Mouse (Mus musculus) large intestine, adult 2 months (tissue): Measurements from ENCODE around the gene Slc17a2. TPM values are rescaled to one million over a fixed set of nuclear protein-coding genes. Genes with fewer than 3 reads are reported as not detected.
A peak's percentile ranks its signal among the peaks of the same experiment; 100 is the strongest.
"Not testable (repeated sequence)": the region's sequence is repeated elsewhere in the genome, so short reads cannot be mapped to it uniquely, and the experiment has no call there.

Experiments
- DNase-seq: peaks from one replicate; pipeline ENCODE4 v3.0.0-alpha.2; 2012; ENCODE audit warnings: low read depth, low spot score
- WGBS: fragments of 180-500 bp; shearing (Covaris S2); methylation state at CpG from one replicate; pipeline ENCODE4 v1.1.7; 2018; 5-methylcytosine and 5-hydroxymethylcytosine counted together
- polyA plus RNA-seq: library from polyadenylated mRNA; depleted of rRNA; stranded (reverse); fragments of >200 nt; gene quantifications from 2 replicates; pipeline ENCODE4 v1.2.3, GENCODE M21; 2012; rRNA removed

Gene Slc17a2
- polyA plus RNA-seq, result 0.07 TPM in 1 of 2 replicates, not detected in the other

DNA sequence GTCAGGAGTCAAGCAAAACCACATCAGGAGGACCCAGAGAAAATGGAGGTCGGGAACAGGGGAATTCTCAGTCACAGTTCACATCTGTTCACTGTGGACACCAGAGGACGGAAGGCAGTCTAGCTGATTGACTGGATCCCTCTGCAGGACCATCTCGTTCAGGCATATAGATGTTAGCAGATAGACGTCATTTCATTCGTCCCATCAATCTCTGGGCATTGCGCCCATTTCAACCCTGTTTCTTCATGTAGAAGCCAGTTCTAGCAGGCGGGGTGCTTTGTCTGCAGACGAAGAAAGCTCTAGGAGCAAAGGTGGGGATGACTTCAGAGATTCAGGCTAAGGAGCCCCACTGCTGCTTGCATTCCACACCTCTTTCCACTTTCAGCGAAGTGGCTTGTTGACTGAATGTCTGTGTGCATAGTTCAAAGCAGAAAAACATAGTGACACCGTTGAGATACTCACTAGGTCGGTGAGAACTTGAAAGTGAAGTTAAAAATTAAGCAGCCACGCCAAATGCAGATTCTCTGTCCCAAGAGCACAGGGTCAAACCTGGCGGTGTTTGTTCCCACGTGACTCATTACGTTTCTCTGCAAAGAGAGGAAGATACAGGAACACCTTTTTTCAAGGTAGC lies at the start of gene Slc17a2:
Gene Slc17a2, plus strand, starts transcription at position 572 of the 631 bp plus-strand sequence.
- peak; percentile 43 for DNase-seq
- 35% methylated on average over 15 of the region's 15 CpGs for WGBS

DNA sequence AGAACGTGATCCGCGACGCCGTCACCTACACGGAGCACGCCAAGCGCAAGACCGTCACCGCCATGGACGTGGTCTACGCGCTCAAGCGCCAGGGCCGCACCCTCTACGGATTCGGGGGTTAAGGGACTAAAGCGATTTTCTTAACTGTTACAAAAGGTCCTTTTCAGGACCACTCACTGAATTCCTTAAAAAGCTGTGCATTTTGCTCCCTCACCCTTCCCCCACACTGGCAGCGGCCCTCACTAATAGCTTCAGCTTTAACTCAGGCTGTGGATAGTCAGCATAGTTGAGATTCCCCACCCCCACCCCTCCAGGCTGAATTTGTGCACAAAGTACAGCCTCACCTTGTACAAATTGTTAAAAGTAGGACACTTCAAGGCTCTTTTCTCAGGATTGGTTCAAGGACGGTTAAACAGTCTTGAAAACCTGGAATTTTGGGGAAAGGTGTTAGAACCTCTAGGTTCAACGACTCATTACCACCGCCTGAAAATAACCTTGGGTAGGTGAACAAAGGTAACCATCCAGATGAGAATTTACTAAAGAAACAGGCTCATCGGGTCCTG lies 49.5 kb upstream of the Slc17a2 start:
- DNase-seq, result no peak

DNA sequence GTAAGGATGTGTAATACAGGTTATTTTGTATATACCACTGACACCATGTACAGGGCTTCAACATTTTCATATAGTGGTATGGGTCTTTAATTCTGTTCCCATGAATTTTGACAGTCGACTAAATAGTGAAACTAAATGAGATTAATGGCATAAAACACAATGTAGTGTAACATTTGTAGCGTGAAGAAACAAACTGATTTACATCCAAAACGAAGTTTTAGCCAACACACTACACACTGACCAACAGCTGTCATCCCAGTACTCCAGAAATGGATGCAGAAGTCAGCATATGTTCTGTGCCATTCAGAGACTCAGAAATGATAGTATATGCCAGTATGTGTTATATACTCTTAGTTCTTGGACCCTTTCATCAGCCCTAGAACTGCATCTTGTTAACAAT lies 48.9 kb upstream of the Slc17a2 start:
- WGBS, result 41% methylated on average over 3 of the region's 3 CpGs
- no peak for DNase-seq

More for the DNA sequence above, 49.5 kb upstream of the Slc17a2 start:
- WGBS, result under 1% methylated on average over 18 of the region's 23 CpGs

DNA sequence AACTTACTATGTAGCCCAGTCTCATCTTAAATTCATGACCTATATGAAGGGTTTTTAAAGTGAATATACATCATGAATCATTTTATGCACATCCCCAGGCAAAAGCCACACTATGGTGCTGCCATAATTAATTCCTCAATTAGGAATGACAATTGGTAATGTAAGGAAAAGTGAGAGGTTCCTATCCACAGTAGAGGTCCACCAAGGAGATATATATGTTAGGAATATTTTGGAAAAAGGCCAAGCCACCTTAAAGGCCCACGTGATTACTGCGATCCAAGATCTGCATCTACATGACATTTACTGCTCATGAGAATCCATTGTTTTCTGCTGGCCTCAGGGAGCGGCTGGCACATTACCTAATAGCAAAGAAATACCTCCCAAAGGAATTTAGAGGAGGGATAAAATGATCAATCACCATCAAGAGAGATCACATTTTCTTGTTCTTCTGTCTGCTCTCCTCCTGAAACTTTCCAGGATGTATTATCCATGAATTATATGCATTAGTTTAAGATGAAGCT lies 47.5 kb upstream of the Slc17a2 start:
- WGBS, result 85% methylated on average over 3 of the region's 3 CpGs
- no peak for DNase-seq

DNA sequence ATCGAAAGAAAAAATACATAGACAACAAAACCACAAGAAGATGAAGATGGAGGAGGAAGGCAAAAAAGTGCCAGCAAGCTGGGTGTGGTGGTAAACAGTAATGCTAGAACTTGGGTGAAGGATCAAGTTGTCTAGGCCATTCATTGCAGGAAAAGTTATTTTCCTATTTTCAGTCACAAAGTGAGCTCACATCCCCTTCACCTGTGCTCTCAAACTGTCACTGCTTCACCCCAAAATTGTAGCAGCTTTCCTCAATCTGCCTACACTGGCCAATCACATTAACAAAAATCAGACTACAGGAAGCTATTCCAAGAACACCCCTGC lies 46.9 kb upstream of the Slc17a2 start:
- no peak for DNase-seq
- 67% methylated on average over 1 of the region's 1 CpGs for WGBS

DNA sequence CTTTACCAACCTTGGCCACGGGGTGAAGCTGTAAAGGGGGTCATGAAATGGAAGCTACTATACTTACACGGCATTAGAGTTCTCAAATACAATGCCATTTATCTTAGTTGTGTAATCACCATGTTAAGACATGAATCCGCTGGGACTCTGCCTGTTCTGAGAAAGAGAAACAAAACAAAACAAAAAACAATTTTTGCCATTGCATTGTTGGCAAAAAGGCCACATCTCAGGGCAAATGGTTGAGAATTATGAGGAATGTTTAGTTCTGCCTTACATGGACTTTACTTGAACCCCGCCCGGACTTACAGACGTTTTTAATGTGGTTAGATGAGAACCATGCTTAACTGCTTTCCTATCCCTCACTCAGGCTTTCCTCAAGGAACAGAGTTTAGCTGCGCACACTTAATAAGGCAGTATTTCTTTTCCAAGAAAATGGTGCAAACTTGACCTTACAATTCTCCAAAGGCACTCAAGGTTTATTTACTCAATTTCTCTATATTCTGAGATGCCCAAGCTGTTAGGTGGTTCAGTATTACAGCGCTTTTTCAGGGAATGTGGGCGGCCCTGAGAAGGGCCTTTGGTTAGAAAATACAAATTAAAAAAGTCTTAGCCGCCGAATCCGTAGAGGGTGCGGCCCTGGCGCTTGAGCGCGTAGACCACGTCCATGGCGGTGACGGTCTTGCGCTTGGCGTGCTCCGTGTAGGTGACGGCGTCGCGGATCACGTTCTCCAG lies 46.4 kb upstream of the Slc17a2 start:
- DNase-seq, result no peak
- WGBS, result 2% methylated on average over 26 of the region's 27 CpGs

DNA sequence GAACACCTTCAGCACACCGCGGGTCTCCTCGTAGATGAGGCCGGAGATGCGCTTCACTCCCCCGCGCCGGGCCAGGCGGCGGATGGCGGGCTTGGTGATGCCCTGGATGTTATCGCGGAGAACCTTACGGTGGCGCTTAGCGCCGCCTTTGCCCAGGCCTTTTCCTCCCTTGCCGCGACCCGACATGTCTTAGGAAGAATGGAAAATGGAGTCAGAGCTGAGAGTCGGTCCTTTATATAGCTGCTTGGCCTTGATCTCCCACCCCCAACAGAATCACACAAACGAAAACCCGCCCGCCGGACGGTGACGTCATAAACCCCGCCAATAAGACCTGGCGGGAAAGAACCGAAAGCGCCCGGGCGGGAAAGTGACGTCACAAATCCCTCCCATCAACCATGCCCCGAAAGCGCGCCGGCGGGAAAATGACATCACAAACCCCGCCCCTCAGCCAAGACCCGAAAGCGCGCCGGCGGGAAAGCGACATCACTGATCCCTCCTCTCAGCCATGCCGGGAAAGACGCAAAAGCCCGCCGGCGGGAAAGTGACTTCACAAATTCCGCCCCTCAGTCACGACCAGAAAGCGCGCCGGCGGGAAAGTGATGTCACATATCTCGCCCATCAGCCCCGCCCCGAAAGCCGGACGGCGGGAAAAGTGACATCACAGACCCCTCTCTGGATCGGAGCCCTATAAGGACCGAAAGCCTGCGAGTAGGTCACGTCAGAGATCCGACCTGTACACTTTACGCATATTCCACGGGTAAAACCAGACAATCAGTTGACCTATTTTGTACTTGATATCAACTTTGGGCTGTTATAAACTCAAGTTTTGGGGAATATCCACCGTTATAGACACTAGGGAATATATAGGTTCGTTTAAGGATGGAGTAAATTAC lies 45.6 kb upstream of the Slc17a2 start, which contains the start of gene Hist1h4a:
Gene Hist1h4a, minus strand, starts transcription at position 259 of the 893 bp plus-strand sequence.
- WGBS, result 1% methylated on average over 68 of the region's 72 CpGs
- DNase-seq, result peak; percentile 88

DNA sequence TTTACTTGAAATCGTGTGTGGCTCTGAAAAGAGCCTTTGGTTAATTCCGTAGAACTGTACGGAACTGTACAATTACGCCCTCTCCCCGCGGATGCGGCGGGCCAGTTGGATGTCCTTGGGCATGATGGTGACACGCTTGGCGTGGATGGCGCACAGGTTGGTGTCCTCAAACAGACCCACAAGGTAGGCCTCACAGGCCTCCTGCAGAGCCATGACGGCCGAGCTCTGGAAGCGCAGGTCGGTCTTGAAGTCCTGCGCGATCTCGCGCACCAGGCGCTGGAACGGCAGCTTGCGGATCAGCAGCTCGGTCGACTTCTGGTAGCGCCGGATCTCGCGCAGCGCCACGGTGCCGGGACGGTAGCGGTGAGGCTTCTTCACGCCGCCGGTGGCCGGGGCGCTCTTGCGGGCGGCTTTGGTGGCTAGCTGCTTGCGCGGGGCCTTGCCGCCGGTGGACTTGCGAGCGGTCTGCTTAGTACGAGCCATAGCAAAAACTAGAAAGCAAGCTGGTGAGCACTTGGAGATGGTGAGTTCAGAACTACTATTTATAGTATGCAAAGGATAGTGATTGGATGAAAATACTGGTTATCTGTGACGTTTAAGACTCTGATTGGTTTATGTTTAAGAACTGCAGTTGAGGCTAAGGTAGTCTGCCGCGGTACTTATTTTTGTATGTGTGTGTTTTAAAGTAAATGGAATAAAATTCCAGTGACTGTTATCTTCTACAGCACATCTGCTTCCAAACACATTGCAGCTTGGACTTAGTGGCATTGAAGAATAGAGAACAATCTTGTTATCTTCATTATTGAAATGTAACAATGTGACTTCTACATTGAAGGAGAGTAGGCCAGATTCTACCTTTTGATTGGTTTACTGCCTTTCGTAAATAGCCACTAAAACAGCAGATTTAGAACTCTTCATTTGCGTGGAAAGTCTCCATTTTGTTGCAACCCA lies 44.6 kb upstream of the Slc17a2 start, which contains the start of gene Hist1h3a:
Gene Hist1h3a, minus strand, starts transcription at position 516 of the 951 bp plus-strand sequence.
- DNase-seq, result not testable (repeated sequence)
- under 1% methylated on average over 32 of the region's 52 CpGs for WGBS

DNA sequence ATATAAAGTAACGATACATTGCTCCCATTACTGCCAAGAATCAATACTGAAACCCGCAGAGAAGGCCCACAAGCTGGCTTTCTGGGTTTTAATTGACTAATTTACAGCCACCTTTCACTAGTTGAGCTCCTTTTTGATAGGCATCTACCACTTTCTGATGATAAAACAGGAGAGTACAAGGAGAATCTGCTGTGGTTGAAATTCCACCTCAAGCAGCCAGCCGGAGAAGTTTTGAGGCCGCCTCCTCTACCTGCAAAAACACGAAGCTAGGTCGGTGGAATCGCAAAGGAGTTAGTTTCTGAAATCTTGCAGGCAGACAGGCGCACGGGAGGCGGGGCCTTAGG lies 43.6 kb upstream of the Slc17a2 start:
- no peak for DNase-seq
- under 1% methylated on average over 10 of the region's 10 CpGs for WGBS

DNA sequence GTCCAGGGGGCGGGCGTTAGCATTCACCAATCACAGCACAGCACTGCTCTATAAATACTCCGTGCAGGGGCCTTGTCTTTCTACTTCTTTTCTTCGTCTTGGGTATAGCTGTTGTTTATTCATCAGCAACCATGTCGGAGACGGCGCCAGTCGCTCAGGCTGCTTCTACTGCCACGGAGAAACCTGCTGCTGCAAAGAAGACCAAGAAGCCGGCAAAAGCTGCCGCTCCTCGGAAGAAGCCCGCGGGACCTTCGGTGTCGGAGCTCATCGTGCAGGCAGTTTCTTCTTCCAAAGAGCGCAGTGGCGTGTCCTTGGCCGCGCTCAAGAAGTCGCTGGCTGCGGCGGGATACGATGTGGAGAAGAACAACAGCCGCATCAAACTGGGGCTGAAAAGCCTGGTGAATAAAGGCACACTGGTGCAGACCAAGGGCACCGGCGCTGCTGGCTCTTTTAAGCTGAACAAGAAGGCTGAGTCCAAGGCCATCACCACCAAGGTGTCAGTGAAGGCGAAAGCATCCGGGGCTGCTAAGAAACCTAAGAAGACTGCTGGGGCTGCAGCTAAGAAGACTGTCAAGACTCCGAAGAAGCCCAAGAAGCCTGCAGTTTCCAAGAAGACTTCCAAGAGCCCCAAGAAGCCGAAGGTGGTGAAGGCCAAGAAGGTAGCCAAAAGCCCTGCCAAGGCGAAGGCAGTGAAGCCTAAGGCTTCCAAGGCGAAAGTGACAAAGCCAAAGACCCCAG lies 43.0 kb upstream of the Slc17a2 start, which contains the start of gene Hist1h1a:
Gene Hist1h1a, plus strand, starts transcription at position 81 of the 738 bp plus-strand sequence.
- 6% methylated on average over 34 of the region's 34 CpGs for WGBS

DNA sequence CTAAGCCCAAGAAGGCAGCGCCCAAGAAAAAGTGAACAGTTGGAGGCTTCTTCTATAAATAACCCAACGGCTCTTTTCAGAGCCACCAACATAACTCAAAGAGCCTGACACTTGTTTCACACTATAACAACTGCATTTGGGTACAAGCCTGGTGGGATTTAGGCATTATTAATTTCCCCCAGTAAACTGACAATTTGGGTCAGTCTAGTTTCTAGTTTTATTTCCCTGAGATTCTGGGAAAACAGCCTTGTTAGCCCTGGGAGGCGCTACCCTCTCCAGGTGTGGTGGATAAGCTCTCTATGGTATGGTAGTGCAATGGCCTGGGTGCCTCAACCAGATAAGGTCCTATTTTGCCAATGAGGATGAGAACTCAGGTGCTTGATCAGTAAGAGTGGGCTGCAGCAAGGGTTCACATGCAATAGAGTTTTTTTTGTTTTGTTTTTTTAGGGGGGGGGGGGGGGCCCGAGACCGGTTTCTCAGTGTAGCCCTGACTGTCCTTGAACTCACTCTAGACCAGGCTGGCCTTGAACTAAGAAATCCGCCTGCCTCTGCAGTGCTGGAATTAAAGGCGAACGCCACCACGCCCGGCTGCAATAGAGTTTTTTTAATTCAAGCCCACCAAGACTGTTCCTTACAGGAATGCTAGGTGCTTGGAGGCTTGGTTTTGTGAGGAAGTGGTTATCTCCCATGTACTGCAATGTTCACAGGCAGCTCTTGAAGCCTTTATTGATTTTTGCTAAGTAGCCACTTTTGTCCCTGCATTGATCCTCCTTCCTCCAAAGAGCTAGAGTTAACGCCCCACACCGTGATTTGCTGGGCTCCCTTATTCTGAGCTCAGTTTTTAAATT lies 42.2 kb upstream of the Slc17a2 start:
- WGBS, result 61% methylated on average over 12 of the region's 12 CpGs
- no peak for DNase-seq

More for the DNA sequence above, 43.0 kb upstream of the Slc17a2 start, which contains the start of gene Hist1h1a:
- DNase-seq, result no peak

DNA sequence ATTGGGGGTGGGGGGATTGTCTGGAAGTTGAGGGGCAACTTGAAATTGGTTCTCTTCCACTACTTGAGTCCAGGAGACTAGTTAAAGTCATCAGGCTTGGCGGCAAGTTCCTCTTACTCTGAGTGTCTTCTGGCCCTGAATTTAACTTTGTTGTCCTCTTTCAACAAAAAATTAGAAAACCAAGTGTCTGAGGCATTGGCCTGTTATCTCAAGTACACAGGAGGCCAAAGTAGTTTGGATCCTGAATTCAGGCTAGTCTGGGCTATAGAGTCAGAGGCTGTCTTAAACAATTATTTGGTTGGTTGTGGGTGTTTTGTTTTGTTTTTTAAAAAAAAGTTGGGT lies 41.6 kb upstream of the Slc17a2 start:
- DNase-seq, result no peak
- WGBS, result 92% methylated on average over 1 of the region's 1 CpGs

DNA sequence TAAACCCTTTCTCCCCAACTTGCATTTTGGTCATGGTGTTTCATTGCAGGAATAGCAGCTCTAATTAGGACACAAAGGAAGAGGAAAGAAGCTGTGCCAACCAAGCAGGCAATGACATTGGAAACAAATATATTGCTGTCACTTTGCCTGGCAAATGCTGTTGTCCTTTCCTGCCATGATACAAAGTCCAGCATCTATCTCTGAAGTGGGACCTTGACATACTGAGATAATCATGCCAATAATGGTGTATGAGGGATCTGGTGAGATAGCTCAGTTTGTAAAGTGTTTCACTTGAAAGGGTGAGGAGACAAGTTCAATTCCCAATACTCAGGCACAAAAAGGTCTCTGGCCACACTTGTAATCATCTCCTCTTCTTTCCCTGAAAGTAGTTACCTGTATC lies 40.0 kb upstream of the Slc17a2 start:
- DNase-seq, result no peak

DNA sequence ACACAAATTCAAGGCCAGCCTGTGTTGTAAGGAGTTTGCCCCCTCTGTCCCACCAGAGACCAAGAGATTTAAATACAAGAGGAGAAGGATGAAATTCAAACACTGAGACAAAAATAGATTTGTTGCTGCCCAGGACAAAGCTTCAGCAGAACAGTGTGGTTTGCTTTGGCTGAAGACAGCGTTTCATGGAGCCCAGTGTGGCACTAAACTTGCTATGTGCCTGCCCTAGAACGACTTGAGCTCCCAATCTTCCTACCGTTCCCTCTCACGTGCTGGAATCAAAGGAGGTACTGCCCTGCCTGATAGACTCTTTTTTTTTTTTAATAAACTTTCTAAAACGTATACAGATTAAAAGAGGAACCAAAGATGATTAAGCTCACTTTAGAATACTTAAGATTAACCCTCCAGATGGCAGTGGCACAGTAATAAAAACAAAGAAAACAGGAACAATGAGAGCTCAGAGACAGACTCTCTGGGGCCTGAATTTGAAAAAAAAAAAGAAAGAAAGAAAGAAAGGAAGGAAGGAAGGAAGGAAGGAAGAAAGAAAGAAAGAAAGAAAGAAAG lies 37.9 kb upstream of the Slc17a2 start:
- 48% methylated on average over 5 of the region's 5 CpGs for WGBS
- no peak for DNase-seq

DNA sequence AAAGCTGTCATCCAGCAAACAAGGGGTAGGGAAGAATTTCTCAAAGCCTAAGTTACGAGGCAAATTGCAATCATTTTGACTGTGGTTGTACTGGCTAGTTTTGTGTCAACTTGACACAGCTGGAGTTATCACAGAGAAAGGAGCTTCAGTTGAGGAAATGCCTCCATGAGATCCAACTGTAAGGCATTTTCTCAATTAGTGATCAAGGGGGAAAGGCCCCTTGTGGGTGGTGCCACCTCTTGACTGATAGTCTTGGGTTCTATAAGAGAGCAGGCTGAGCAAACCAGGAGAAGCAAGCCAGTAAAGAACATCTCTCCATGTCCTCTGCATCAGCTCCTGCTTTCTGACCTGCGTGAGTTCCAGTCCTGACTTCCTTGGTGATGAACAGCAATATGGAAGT lies 37.2 kb upstream of the Slc17a2 start, which contains the start of gene Trim38:
Gene Trim38, plus strand, starts transcription at position 301 of the 400 bp plus-strand sequence.
- 93% methylated on average over 2 of the region's 2 CpGs for WGBS
- not testable (repeated sequence) for DNase-seq

DNA sequence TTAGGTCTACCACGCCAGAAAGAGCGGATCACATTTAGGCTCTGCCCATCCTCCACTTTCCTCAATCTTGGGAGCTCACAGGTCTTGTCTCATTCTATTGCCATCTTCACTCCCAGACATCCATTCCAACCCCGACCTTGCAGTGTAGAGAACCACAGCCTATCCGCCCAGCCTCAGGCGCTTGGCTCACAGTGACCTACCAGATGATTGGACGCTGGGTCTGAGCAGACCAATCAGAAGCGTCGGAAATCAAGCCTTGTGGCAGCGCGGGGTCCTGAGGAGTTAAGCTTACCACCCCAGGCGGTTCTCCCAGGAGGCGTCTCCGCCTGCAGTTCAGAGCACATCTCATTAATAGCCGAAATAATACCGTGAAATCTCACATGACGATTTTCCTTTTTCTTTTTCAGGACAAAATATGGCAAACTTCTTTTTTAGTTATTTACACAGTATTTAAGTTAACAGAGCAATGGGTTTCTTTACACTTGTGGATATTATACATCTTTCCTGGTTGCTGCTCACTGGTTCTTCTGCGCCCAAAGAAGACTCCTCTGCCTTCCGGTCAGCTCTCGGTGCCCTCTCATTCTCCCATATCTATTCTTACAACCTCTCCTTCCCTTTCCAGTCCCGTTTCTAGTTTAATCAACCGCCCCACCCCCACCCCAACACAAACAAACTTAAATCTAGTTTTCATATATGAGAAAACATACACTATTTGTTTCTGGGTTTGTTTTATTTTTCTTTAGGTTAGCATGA lies 34.1 kb upstream of the Slc17a2 start:
- no peak for DNase-seq
- WGBS, result 41% methylated on average over 21 of the region's 21 CpGs
